Mouse (Mus musculus) liver, postnatal 0 days (tissue): ENCODE results near the gene Mmp24.

Source experiments
- CTCF ChIP-seq: sonication (generic); IDR thresholded peaks from 2 replicates; pipeline ENCODE4 v1.5.1; 2016; ENCODE audit warnings: antibody characterized with exemption, low read depth
- EP300 ChIP-seq: IDR thresholded peaks from 2 replicates; pipeline ENCODE4 v1.6.1; 2016; ENCODE audit warnings: antibody characterized with exemption, low read depth, mild to moderate bottlenecking

- TF ChIP-seq CTCF (peak; percentile 53), EP300 (no peak)
These were observed 18.1 kb upstream of the Mmp24 start for GRCm38 (mm10) chr2:155756855-155757566.
